Mouse (Mus musculus): ENCODE measurements around the gene Cnih3. TPM values are rescaled to one million over a fixed set of nuclear protein-coding genes. Genes with fewer than 3 reads are reported as not detected.
A peak's percentile ranks its signal among the peaks of the same experiment; 100 is the strongest.

Gene Cnih3
- total RNA-seq, 2 experiments from 2014 or later, result not detected

DNA sequence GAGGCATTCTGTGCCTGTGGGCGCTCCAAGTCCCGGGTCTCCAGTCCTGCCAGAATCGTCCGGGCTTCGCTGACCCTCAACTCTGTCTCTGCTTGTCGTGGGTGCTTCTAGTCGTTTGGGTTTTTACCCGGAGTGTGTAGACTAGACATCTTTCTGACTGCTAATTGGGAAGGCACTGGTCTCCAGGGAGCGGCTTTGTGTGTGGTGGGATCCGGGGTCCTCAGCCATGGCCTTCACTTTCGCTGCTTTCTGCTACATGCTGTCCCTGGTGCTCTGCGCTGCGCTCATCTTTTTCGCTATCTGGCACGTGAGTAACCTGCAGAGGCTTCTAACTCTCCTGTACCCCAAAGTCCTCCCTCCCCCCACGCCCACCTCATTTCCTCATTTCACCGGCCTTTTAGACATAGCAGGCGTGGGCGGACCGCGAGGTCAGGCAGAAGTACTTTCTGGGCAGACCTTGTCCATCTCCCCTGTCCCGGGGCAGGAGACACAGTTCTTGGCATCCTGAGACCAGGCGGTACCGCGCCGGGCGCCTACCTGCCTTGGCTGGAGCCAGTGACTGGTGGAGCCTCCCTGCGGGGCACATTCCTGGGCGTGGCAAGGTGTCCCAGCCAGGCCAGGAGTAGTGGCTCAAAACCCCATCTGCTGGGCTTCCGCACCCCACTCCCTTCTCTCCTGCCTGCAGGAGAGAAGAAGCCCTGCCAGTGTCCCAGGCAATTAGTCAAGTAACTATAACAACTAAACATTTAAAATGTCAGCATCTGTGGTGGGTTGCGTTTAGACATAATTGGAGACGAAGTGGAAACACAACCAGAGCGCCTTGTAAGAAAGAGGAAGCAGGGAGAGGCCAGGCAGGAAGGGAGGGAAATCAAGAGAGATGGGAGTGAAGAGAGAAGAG is 1.0 kb downstream of the Cnih3 start:
- DNase-seq, result peak in 1 of 2 experiments; percentile 4

DNA sequence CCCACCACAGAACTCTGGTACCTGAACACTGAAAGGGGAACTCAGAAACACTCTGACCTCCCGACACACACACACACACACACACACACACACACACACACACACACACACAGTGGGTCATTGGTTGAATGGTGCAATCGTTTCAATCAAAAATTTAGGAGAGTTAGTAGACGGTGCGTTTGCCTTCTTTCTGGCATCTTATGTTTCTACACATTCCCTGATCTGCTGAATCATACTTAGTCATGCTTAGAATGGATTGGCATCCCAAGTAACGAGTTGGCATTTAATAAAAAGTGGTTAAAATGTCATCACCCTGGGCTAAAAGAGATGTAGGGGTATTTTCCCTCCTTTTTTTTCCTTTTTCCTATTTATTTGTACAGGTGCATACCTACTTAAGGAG is 3.3 kb downstream of the Cnih3 start:
- DNase-seq, result no peak

DNA sequence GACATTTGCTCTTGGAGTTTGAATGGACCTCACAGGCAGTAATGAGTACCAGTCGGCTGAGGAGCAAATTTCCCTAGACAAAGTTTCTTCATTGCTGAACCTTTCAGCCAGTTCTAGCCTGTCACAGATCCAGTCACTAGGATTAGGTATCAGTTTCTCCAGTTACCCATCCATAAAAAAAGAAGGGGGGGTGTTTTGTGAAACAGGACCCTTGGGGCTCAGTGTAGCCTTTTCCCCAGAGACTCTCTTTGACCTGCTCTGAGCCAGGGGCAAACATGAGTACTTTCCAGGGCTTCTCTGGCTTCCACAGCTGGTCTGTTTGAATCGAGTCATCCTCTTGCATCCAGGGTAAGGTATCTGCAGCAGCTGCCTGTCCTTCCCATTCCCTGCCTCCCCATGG is 5.4 kb downstream of the Cnih3 start:
- no peak for DNase-seq

DNA sequence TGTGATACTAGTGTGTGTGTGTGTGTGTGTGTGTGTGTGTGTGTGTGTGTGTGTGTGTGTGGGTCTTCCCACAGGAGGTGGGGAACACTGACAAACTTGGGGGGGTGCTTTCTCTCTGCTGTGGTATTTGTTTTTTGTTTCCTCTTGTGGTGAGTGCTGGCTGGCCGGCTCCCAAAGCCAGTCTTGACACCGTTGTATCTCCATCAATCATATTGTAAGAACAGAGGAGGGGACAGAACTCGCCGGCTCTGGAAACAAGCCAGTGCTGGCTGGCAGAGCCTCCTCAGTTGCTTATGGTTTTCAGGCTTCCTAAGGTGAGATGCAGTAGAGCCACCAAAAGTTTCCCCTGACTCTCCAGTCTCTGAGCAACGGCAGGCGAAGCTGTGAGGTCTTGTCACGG is 6.1 kb downstream of the Cnih3 start:
- peak; percentile 15 to 27 for DNase-seq

DNA sequence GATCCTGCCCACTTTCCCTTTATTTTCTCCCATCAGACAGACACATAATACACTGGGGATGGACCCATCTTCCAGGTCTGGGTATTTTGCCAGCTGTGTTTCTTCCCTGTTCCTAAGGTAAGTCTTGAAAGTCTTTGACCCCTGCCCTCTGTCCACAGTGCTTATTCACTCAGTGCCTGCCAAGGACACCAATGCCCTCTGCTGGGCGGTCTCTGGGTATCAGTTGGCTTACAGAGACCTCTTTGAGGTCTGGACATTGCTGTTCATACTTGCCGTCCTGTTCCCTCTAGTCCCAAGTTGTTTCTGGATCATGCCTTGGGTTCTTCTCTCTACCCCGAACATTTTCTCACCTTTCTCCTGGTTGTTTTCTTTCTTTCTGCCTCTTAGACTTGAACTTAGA is 8.3 kb downstream of the Cnih3 start:
- DNase-seq, result no peak

DNA sequence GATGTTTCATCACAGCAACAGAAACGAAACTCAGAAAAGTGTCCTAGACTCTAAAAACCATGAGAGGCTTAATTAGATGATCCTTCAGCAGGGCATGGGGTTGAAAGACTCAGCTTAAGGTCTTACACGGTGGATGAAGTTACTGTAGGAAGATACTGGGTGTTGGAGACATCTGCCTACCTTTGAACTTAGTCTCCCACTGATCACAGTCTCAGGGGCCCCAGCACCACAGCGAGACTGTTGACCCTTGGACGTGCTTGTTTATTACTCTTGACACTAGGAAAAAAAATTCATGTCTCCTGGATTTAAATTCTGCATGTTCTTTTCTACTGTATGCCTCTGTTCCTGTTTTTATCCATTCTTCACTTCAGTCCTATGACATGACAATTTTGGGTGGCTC is 11.6 kb downstream of the Cnih3 start:
- no peak for DNase-seq

DNA sequence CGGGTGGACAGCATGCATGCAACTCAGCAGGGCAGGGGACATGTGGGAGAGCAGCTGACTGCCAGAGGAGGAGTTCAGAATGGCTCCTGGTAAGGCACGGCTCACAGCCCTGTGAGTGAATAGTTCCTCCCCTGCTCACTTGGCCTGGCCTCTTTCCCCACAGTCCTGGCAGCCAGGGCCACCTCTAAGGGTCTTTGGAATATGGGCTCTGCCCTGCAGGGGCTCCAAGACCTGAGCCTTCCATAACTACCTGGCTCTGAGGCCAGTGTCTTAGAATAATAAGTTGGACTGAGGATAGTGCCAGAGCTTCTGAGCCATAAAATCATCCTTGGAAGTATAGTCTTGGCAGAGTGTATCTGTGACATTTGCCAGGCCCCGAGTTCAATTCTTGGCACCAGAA is 12.9 kb downstream of the Cnih3 start:
- DNase-seq, result no peak

DNA sequence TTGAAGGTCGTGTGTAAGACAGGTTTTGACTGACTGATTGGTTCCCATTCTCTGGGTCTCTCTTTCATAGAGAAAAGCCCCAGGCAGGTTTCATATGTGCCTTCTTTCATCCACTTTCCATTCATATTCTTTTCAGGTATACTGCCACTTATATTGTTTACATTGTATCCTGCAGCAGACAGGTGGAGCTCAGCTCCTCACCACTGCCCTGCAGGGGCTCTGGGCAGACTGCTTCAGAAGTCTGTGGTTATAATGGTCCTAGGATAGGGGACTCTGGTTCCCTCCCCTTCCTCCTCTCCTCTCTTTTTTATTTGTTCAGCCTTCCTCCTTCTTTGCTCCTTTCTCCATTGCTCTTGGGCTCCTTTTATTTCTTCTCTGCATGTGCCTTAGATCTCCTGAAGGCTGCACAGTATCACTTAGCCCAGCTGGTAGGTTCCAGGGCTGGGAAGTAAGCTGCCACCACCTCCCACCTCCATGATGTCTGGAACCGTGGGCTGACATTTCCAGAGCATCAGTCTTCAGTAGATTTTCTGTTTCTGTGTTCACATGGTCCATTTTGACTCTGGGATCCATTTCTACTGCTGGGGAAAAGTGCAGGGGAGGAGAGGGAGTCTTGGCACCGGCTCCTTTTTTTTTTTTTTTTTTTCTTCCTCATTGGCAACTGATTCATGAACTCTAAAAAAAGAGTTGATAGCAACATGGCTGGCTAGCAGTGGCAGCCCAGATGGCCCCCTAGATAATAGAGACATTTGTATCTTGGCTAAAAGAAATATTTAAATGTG is 16.6 kb downstream of the Cnih3 start:
- no peak for DNase-seq

DNA sequence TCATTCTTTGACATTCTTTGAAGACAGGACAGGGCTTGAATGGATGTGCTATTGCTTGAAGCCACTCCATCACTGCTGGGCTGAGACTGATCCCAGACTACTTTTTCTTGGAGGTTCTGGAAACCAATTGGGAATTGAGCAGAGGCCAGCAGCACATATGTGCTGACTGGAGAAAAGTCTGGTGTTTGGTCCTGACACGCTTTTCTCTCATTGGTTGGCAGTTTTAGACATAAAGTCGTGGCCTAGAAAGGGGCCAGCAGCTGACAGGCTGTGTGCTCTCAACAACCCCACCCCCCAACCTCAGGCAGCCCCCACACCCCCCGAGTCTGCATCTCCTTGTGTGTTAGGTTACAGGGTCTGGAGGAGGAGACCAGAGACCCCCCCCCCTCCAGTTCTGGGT is 17.9 kb downstream of the Cnih3 start:
- DNase-seq, result no peak

DNA sequence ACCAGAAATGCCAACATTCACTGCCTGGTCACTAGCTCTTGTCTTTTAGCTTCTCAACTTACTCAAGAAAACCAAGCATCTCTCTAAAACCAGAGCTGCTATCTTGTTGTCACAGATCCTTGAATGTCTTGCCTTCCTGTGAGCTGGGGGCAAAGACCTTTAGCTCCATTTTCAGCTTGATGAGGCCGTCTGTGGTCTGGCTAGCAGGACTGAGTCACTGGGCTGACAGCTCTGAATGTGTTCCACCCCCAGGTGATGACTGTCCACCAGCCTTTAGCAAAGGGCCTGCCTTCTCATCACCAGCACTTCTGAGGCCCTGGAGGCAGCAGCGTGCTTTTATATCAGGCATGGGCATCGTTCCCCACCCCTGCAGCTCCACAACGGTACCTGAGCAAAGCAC is 18.8 kb downstream of the Cnih3 start:
- no peak for DNase-seq

DNA sequence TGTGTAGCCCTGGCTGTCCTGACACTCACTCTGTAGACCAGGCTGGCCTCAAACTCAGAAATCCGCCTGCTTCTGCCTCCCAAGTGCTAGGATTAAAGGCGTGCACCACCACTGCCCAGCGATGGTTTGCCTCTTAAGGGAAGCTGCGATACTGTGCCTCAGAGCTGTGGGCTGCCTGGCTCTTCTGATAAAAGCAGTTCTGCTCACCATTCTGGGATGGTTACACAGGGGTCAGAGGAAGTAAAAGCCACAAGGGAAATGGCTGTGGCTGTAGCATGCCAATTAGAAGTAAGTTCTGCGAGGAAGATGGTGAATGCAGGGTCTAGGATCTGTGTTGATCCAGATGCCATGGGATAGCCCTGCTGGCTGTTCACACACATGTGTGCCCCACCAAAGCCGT is 19.9 kb downstream of the Cnih3 start:
- no peak for DNase-seq

DNA sequence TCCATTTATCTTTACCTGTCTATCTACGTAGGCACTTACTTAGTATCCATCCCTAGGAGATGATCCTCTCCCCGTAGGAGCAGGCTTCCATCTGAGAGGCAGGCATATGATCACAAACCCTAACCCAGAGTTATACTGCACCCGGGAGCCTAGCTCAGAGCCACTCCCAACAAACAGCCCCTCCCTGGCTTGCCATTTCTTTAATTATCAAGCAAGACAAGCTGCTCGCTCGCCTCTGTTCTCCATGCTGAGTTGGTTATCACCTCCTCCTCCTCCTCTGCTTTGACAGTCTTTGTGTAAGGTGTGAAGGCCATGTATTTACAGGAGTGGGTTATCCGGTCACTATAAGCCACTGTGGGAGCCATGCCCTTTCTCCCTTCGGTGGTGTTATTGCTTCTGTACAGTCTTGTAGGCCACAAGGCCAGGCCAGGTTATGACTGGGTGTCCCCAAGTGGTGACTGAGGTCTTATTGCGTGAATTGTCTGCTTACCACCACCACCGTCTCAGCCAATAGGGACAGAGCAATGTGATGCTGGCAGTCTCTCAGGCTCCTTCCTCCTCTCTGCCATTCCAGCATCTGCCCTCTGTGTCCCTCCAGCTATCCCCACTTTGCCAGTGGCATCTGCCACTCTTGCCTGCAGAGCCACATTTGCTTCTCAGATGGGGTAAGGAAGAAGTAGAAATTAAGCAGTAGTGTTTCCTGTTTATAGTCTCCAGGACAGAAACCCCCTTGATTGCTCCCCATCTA is 22.4 kb downstream of the Cnih3 start:
- no peak for DNase-seq

DNA sequence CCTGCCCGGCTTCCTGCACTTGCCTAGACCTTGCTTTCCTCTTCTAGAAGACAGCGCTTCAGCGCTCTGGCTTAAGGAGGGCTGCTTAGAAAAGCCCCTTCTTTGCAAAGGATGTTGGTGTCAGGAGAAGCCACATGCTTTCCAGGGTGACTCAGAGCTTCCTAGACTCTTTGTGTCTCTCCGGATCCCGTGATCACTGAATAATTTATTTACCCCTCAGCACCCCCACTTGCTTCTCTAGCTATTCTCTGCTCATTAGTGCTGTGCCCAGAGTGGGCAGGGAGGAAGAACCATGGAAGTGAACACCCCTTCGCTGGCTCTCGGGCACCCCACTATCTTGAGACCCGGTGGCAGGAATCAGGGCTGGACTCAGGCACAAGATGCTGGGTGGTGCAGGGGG is 24.0 kb downstream of the Cnih3 start:
- DNase-seq, result no peak

DNA sequence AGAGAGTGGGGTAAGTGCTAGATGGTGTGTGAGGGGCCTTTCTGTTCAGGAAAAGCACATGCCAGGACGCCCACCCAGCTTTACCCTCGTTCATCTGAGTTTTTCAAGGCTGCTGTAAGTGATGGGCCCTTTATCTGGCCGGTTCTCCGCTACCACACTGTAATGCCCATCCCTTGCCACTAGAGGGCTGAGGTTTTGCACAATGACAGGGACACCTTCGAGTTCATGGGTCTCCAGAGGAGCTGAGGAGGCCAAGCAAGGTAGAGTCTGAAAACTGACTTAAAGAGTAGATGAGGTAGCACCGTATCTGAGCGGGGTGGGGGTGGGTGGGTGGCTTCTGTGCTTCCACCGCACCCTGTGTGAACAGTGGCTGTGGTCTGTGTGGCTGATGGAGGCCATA is 27.2 kb downstream of the Cnih3 start:
- DNase-seq, result peak; percentile 55 to 64

DNA sequence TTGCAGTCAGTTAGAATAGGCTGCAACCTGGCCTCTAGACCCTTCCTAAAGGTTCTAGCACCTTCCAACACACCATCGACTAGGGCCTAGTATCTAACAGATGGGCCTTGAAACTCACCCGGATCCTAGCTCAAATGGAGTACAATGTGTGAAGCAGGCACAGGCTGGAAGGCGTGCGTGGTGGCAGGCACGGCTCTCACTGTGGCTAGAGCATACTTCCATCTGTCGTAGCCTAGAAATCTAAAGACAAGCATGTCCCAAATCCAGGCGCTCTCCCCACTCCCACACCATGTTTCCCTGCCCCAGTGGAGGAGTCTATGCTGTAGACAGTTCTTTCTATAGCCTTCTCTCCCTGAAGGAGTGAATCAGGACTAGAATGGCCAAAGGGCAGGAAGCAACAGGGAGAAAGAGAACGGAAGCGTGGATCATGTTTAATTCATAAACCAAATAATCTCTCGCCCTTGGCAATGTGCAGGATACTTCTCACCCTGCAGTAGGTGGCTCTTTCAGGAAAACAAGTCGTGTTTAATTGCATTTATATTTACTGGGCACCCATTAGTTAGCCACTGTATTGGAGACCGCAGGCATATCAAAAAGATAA is 29.1 kb downstream of the Cnih3 start:
- DNase-seq, result no peak

DNA sequence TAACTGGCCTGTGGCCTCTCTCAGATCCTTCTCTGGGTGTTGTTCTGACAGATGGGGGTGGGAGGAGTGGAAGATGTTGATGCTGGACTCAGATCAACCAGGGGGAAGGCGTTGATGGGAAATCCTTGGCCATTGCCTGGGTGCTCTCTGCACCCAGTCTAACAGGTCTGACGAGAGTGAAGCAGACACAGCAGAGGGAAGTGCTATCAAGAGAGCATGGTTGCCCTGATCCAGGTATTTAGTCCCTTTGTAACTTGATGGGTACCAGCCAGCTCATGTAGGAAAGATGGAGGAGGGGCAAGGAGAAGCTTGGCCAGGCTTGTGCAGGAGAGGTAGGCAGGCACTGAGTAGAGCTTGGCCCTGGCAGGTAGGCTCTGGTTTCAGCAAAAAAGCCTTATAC is 36.8 kb downstream of the Cnih3 start:
- DNase-seq, result no peak

DNA sequence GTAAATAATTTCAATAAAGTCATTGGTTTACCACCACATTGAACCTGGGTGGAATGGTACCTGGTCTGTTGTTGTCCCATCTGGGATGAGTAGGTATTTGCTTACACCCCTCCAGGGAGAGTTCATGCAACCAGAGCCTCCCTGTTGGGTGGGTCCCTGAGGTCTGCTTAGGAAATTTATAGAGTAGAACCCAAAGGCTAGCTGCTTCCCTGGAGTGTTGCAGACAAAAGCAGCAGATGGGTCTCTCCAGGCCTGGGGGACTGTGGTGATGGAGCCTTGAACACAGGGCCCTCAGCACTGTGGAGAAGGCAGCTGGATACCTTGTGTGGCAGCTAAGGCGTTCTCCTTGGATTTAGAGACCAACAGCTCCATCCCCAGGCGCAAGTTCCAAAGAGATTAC is 40.1 kb downstream of the Cnih3 start:
- DNase-seq, result no peak

DNA sequence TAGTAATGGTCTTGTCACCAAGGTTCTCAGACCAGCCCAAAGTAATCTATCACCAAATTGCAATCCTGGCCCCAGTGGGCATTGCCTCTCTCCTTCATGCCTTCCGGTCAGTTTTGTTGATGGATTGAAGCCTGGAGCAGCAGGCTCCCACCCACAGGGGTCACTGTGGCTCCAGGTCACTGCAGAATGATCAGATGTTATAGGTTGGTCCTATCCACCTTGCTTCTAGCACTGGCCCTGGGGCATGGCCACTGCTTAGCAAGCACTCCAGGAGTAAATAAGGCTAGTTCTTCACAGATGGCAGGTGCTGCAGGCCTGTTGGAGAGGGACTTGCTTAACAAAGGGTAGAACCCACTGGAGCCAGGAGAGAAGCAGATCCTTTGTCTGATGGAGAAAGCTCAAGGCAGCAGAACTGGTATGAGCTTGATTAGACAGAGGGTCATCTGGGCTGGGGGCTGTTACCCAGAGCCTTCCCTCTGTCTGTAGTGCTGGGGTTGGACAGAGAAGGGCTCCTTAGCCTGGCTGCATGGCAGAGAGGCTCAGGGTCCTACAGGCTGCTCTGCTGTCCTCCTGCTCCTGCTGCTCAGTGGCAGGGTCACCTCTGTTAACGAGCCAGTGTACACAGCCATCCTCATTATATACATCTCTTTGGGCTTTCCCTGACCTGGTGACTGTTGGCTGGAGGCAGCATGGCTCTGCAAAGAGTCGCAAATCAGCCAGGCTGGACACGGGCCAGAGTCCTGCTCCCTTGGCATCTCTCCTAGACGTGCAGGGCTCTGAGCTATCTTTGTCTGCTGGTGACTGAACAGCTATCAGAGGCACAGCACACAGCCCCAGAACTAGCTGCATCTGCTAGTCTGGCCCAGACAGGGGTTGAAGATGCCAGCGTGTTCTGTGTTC is 41.1 kb downstream of the Cnih3 start:
- peak; percentile 93 for DNase-seq

DNA sequence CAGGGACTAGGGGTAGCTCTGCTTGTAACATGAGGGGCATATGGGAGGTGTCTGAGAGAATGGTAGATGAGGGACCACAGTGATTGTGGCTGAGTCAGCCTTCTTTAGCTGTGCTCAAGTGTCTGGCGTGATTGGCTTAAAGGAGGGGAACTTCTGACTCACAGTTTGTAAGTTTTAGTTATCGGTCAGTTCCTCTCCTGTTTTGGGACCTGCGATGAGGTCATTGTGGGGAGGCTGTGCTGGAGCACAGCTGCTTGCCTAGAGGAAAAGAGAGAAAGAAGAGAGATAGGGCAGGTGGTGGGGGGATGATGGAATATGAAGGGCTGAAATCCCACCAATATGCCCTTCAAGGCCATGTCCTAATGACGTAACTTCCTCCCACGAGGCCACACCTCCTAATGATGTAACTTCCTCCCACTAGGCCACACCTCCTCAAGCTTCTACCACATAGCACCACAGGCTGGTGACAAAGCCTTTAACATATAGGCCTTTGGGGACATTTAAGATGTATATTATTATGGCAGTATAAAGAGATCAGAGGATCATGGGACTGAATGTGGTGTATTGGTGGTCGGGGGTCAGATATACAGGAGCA is 42.9 kb downstream of the Cnih3 start:
- peak; percentile 20 to 33 for DNase-seq

DNA sequence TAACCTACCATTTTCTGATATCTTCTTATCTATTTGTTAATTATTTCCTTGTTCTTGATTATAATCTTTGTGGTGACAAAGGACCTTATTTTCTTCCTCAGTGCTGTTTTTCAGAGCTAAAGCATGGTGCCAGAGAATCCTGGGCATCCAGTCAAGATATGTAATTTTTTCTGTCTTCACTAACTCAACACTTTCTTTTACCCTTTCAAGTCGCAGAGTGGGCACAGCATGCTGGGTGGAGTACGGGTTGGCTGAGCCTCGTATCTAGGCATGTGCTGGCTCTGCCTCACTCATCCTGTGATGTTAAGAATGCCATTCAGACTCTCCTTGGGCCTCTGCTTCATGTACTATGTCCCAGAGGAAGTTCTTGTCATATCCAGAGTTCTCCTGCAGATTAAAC is 46.8 kb downstream of the Cnih3 start:
- no peak for DNase-seq

DNA sequence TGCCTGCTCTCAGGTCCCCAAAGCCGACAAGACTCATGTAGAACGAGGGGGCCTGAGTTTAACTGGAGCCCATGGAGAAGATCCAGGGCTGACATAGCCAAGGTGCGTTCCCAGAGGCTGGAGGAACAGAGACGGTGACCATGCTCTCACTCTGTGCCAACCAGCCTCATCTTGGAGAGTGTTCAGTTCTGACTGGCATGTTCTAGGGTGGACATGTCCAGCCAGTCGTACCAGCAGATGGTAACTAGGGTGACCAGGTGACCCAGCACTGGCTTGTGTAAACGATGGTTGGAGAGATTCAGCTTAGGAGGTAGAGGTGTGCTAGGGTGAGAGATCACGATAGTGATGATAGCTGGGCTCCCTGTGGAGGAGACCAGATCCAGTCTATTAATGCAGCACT is 50.6 kb downstream of the Cnih3 start:
- DNase-seq, result no peak
